Mouse (Mus musculus): ENCODE measurements around the gene Ankrd2. TPM values are rescaled to one million over a fixed set of nuclear protein-coding genes. Genes with fewer than 3 reads are reported as not detected.
A peak's percentile ranks its signal among the peaks of the same experiment; 100 is the strongest.

The Ankrd2 gene
- total and polyA plus RNA-seq, 3 experiments: not detected

DNA sequence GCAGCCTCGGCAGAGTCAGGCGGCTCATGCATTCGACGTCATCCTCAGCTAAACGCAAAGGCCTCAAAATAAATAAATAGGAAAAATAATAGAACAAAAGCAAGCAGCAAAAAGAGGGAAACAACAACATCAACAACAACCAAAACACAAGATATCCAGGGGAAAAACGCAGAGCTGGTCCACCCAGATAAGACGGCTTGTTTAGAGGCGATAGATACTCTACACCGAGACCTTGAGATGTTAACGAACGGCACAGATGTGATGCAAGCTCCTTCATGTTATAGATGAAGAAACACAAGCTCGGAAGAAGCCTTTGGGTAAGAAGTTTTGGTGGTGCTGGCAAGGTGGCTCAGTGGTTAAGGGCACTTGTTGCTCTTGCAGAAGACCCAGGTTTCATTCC, 43.2 kb downstream of the Ankrd2 start:
- H3K9ac ChIP-seq (ENCODE audit: control insufficient read depth, low read depth, low read length, poor library complexity, severe bottlenecking): peak overlapping the region; percentile 68
- peaks cover 0 to 5% of the 10 kb centered on the region in 2 experiments; a peak in 2 of 4 replicates for H3K36me3 ChIP-seq (ENCODE audit: control insufficient read depth in 1 of 2, insufficient read depth in 2 of 2, low read length in 2 of 2)
- peak overlapping the region; percentile 39 for H3K27ac ChIP-seq (ENCODE audit: control insufficient read depth, low read depth, low read length)
- H3K9me3 ChIP-seq (replicated peaks; ENCODE audit: insufficient read depth, low read length): no peaks in the 10 kb centered on the region
- H3K27me3 ChIP-seq (ENCODE audit: control insufficient read depth in 1 of 2, insufficient read depth in 2 of 2, low read length in 2 of 2): peaks cover 2 to 6% of the 10 kb centered on the region in 2 experiments; a peak in 3 of 4 replicates
- no peak for TF ChIP-seq RAD21 (IDR thresholded peaks at IDR 0.05; ENCODE audit: low read depth, low read length)
- no peak for TF ChIP-seq ZC3H11A (IDR thresholded peaks at IDR 0.05; ENCODE audit: low read depth, low read length)
- no peak for TF ChIP-seq NELFE (IDR thresholded peaks at IDR 0.05; ENCODE audit: low read depth, low read length)
- TF ChIP-seq MEF2A (IDR thresholded peaks at IDR 0.05; ENCODE audit: extremely low read depth, insufficient replicate concordance, low read depth, low read length, poor library complexity, severe bottlenecking): no peak
- no peak for TF ChIP-seq POLR2AphosphoS2 (IDR thresholded peaks at IDR 0.05; ENCODE audit: low read length)
- TF ChIP-seq TCF12 (IDR thresholded peaks at IDR 0.05; ENCODE audit: low read depth, low read length): peak; percentile 48; the same call in 1 of the 2 replicates
- no peak for TF ChIP-seq USF1 (IDR thresholded peaks at IDR 0.05; ENCODE audit: low read depth, low read length)
- no peak for TF ChIP-seq E2F4 (IDR thresholded peaks at IDR 0.05; ENCODE audit: borderline replicate concordance, low read depth, low read length)
- no peak for TF ChIP-seq NRF1 (IDR thresholded peaks at IDR 0.05; ENCODE audit: insufficient read depth, low read depth, low read length, poor library complexity, severe bottlenecking)
- TF ChIP-seq GABPA (IDR thresholded peaks at IDR 0.05; ENCODE audit: low read depth, low read length): no peak
- no peak for TF ChIP-seq CHD1 (IDR thresholded peaks at IDR 0.05; ENCODE audit: low read depth, low read length)
- no peak for TF ChIP-seq JUND (IDR thresholded peaks at IDR 0.05; ENCODE audit: low read depth, low read length)
- TF ChIP-seq MAX (IDR thresholded peaks at IDR 0.05; ENCODE audit: low read length): no peak
- no peak for TF ChIP-seq MAZ (IDR thresholded peaks at IDR 0.05; ENCODE audit: low read depth, low read length)
- TF ChIP-seq TAL1 (IDR thresholded peaks at IDR 0.05; ENCODE audit: low read length): no peak
- TF ChIP-seq EP300 (IDR thresholded peaks at IDR 0.05; ENCODE audit: low read depth in 1 of 2, low read length in 2 of 2): peak in 1 of 2 experiments; percentile 36; a peak in 2 of 4 replicates
- TF ChIP-seq TBP (IDR thresholded peaks at IDR 0.05; ENCODE audit: low read depth, low read length): no peak
- TF ChIP-seq SIN3A (IDR thresholded peaks at IDR 0.05; ENCODE audit: low read length): peak; percentile 37; the same call in 1 of the 2 replicates
- no peak for TF ChIP-seq MYB (IDR thresholded peaks at IDR 0.05; ENCODE audit: low read depth, low read length)
- TF ChIP-seq ETS1 (IDR thresholded peaks at IDR 0.05; ENCODE audit: low read depth, low read length): no peak
- TF ChIP-seq GATA1 (IDR thresholded peaks at IDR 0.05; ENCODE audit: low read depth, low read length): peak; percentile 40; the same call in 1 of the 2 replicates
- TF ChIP-seq ELF1 (IDR thresholded peaks at IDR 0.05; ENCODE audit: low read depth, low read length): no peak
- peak; percentile 60 for DNase-seq (ENCODE audit: low read depth, low spot score)
- peaks cover 4 to 15% of the 10 kb centered on the region in 2 experiments; a peak in 3 of 4 replicates for H3K4me1 ChIP-seq (ENCODE audit: control insufficient read depth in 1 of 2, insufficient read depth in 2 of 2, low read length in 2 of 2)
- no peaks in the 10 kb centered on the region for H3K79me2 ChIP-seq (ENCODE audit: control insufficient read depth, insufficient read depth, low read length, poor library complexity)
- H3K4me3 ChIP-seq (ENCODE audit: control insufficient read depth in 1 of 2, insufficient read depth in 1 of 2, low read depth in 2 of 2, low read length in 2 of 2): peak overlapping the region; percentile 66

Data from MEL (cell line).